Mouse (Mus musculus): ENCODE measurements around the gene Nbeal2. TPM values are rescaled to one million over a fixed set of nuclear protein-coding genes. Genes with fewer than 3 reads are reported as not detected.
A peak's percentile ranks its signal among the peaks of the same experiment; 100 is the strongest.

Gene Nbeal2
- polyA plus RNA-seq, 1 experiment from 2014 or later = 2.9 TPM

- 63% methylated on average over 7 of the region's 7 CpGs for WGBS
- no peak overlapping the region for H3K9ac ChIP-seq (ENCODE audit: low read depth, low read length)
- H3K36me3 ChIP-seq (ENCODE audit: insufficient read depth, low read length) = no peaks in the 10 kb centered on the region
- H3K9me3 ChIP-seq (replicated peaks; ENCODE audit: low read length) = no peaks in the 10 kb centered on the region
- peak overlapping the region; percentile 15; the same call in 1 of the 2 replicates for H3K27ac ChIP-seq
- DNase-seq (ENCODE audit: low spot score) (no peak), ATAC-seq (replicated peaks; ENCODE audit: low FRiP score, low read depth) (no peak)
- peaks cover 52% of the 10 kb centered on the region for H3K4me1 ChIP-seq (replicated peaks; ENCODE audit: insufficient read depth, low read length)
- no peak overlapping the region for H3K4me3 ChIP-seq (replicated peaks; ENCODE audit: low read depth, low read length)
- H3K27me3 ChIP-seq (ENCODE audit: insufficient read depth, low read length) = no peaks in the 10 kb centered on the region
- no peak overlapping the region for H3K4me2 ChIP-seq (ENCODE audit: low read length)
- no peak for TF ChIP-seq CTCF (IDR thresholded peaks at IDR 0.05; ENCODE audit: low read depth)
These were observed 27.0 kb upstream of the Nbeal2 start for GRCm38 (mm10) chr9:110680736-110681507.

DNA sequence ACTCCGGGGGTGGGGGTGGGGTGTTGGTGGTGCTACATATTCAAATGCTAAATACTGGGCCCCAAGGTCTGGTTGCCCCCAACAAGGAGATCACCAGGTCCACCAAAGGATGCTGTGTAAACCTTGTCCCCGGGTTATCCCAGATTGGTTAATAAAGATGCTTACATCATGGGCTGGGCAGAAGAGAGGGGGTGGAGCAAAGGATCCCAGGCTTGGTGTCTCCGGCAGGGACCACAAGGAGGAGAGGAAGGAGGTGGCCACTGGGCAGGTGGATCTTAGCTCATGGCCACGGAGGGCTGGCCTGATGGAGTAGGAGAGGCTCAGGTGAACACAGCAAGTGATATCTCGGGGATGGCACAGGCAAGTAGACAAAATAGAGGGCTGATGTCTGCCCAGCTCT lies 24.9 kb upstream of the Nbeal2 start:
- Histone ChIP-seq H3K4me1 (replicated peaks; ENCODE audit: insufficient read depth, low read length) (peaks cover 34% of the 10 kb centered on the region), H3K4me2 (ENCODE audit: low read length) (no peak overlapping the region), H3K27ac (no peak overlapping the region), H3K9me3 (replicated peaks; ENCODE audit: low read length) (no peaks in the 10 kb centered on the region), H3K9ac (ENCODE audit: low read depth, low read length) (no peak overlapping the region), H3K4me3 (replicated peaks; ENCODE audit: low read depth, low read length) (no peak overlapping the region), H3K36me3 (ENCODE audit: insufficient read depth, low read length) (no peaks in the 10 kb centered on the region), H3K27me3 (ENCODE audit: insufficient read depth, low read length) (no peaks in the 10 kb centered on the region)
- no peak for TF ChIP-seq CTCF (IDR thresholded peaks at IDR 0.05; ENCODE audit: low read depth)
- ATAC-seq (replicated peaks; ENCODE audit: low FRiP score, low read depth) (no peak), DNase-seq (ENCODE audit: low spot score) (no peak)
- 72% methylated on average over 5 of the region's 5 CpGs for WGBS

- TF ChIP-seq CTCF (IDR thresholded peaks at IDR 0.05; ENCODE audit: low read depth) = no peak
- Histone ChIP-seq H3K4me3 (replicated peaks; ENCODE audit: low read depth, low read length) (no peak overlapping the region), H3K4me2 (ENCODE audit: low read length) (no peak overlapping the region), H3K9me3 (replicated peaks; ENCODE audit: low read length) (no peaks in the 10 kb centered on the region), H3K36me3 (ENCODE audit: insufficient read depth, low read length) (no peaks in the 10 kb centered on the region), H3K9ac (ENCODE audit: low read depth, low read length) (no peak overlapping the region), H3K27ac (peak overlapping the region; percentile 39; the same call in 1 of the 2 replicates), H3K27me3 (ENCODE audit: insufficient read depth, low read length) (no peaks in the 10 kb centered on the region), H3K4me1 (replicated peaks; ENCODE audit: insufficient read depth, low read length) (peaks cover 16% of the 10 kb centered on the region)
- WGBS = 72% methylated on average over 8 of the region's 8 CpGs
- no peak for DNase-seq (ENCODE audit: low spot score)
- no peak for ATAC-seq (replicated peaks; ENCODE audit: low FRiP score, low read depth)
These were observed 22.5 kb upstream of the Nbeal2 start for GRCm38 (mm10) chr9:110676492-110676911.

DNA sequence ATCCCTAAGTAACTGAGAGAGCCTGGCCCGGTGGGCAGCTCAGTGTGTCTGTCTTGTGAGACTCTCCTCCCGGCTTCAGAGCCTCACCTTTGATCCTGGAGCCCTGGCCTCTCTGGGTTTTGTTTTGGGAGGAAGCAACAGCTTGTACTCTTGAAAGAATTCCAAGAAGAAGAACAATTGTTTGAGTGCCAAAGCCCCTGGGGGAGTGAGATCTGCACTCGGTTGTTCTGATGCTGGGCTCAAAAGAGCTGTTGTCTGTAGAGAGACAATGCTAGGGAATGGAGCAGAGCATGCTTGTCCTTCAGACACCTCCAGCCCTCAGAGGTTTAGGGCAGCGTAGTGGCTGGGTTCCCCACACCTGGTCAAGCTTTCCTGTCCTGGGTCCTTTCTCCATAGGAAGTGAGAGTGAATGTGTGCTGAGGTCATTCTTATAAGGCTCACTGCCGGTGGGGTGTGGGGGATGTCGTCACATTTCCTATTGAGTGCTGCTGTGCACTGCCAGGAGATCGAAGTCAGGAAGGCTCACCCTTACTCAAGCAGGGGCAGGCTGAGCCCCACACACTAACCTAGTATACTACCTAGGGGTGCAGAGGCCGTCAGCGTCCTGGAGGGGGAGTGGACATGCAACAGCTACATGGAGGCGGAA lies 19.3 kb upstream of the Nbeal2 start:
- 57% methylated on average over 10 of the region's 10 CpGs for WGBS
- H3K27me3 ChIP-seq (ENCODE audit: insufficient read depth, low read length) = no peaks in the 10 kb centered on the region
- H3K4me1 ChIP-seq (replicated peaks; ENCODE audit: insufficient read depth, low read length) = peaks cover 14% of the 10 kb centered on the region; the same call in 1 of the 2 replicates
- DNase-seq (ENCODE audit: low spot score) (no peak), ATAC-seq (replicated peaks; ENCODE audit: low FRiP score, low read depth) (peak; percentile 15; the same call in 1 of the 2 replicates)
- no peak overlapping the region; the same call in 1 of the 2 replicates for H3K4me2 ChIP-seq (ENCODE audit: low read length)
- H3K9me3 ChIP-seq (replicated peaks; ENCODE audit: low read length) = no peaks in the 10 kb centered on the region
- H3K36me3 ChIP-seq (ENCODE audit: insufficient read depth, low read length) = no peaks in the 10 kb centered on the region
- no peak overlapping the region for H3K9ac ChIP-seq (ENCODE audit: low read depth, low read length)
- H3K27ac ChIP-seq = peak overlapping the region; percentile 57; the same call in 1 of the 2 replicates
- TF ChIP-seq CTCF (IDR thresholded peaks at IDR 0.05; ENCODE audit: low read depth) = no peak
- H3K4me3 ChIP-seq (replicated peaks; ENCODE audit: low read depth, low read length) = no peak overlapping the region

- peak; percentile 58 for ATAC-seq (replicated peaks; ENCODE audit: low FRiP score, low read depth)
- no peaks in the 10 kb centered on the region for H3K27me3 ChIP-seq (ENCODE audit: insufficient read depth, low read length)
- H3K9ac ChIP-seq (ENCODE audit: low read depth, low read length) = no peak overlapping the region
- H3K27ac ChIP-seq = peak overlapping the region; percentile 57; the same call in 1 of the 2 replicates
- TF ChIP-seq CTCF (IDR thresholded peaks at IDR 0.05; ENCODE audit: low read depth) = peak; percentile 71
- no peaks in the 10 kb centered on the region for H3K9me3 ChIP-seq (replicated peaks; ENCODE audit: low read length)
- H3K36me3 ChIP-seq (ENCODE audit: insufficient read depth, low read length) = no peaks in the 10 kb centered on the region
- no peak overlapping the region for H3K4me3 ChIP-seq (replicated peaks; ENCODE audit: low read depth, low read length)
- 62% methylated on average over 7 of the region's 7 CpGs for WGBS
- DNase-seq (ENCODE audit: low spot score) = no peak
- H3K4me1 ChIP-seq (replicated peaks; ENCODE audit: insufficient read depth, low read length) = peaks cover 16% of the 10 kb centered on the region; the same call in 1 of the 2 replicates
- H3K4me2 ChIP-seq (ENCODE audit: low read length) = no peak overlapping the region
These were observed 18.6 kb upstream of the Nbeal2 start for GRCm38 (mm10) chr9:110672462-110673106.

DNA sequence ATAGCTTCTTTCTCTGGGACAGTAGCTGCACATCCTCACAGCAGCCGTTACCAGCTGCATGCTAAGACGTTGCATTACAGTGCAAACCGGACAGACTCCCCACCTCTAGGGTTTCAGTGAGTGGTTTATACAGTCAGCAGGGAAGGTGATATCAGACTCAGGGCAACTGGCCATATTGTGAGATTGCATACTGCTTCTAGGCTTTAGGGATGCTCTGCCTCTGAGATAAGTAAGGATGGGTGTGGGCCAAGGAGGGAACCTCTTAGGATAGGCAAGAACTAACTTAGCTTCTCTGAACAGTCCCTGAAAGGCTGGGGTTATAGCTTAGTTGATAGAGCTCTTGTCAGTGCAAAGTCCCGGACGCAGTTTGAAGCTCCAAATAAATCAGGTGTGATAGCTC lies 15.8 kb upstream of the Nbeal2 start:
- no peak overlapping the region for H3K4me2 ChIP-seq (ENCODE audit: low read length)
- no peak for TF ChIP-seq CTCF (IDR thresholded peaks at IDR 0.05; ENCODE audit: low read depth)
- no peaks in the 10 kb centered on the region for H3K9me3 ChIP-seq (replicated peaks; ENCODE audit: low read length)
- 67% methylated on average over 5 of the region's 5 CpGs for WGBS
- ATAC-seq (replicated peaks; ENCODE audit: low FRiP score, low read depth) (no peak), DNase-seq (ENCODE audit: low spot score) (no peak)
- no peak overlapping the region for H3K9ac ChIP-seq (ENCODE audit: low read depth, low read length)
- no peak overlapping the region for H3K27ac ChIP-seq
- H3K4me3 ChIP-seq (replicated peaks; ENCODE audit: low read depth, low read length) = no peak overlapping the region
- H3K36me3 ChIP-seq (ENCODE audit: insufficient read depth, low read length) = no peaks in the 10 kb centered on the region
- H3K4me1 ChIP-seq (replicated peaks; ENCODE audit: insufficient read depth, low read length) = peaks cover 18% of the 10 kb centered on the region
- H3K27me3 ChIP-seq (ENCODE audit: insufficient read depth, low read length) = no peaks in the 10 kb centered on the region
